Mouse (Mus musculus) heart, embryonic 12.5 days (tissue): ENCODE results near the gene Rptn. TPM values are rescaled to one million over a fixed set of nuclear protein-coding genes. Genes with fewer than 3 reads are reported as not detected.

ENCODE experiments used
- microRNA-seq: library from miRNA; unstranded; fragments of <30 nt; microRNA quantifications from one replicate; pipeline ENCODE4, GENCODE M21; 2017
- polyA plus RNA-seq: library from polyadenylated mRNA; unstranded; fragments of >200 nt; fragmentation: Nextera tagmentation; extraction: Ambion mirVana; gene quantifications from 2 replicates; pipeline ENCODE4 v1.2.1, GENCODE M21; 2016

Gene Rptn
- polyA plus RNA-seq, 1 experiment from 2014 or later = not detected

Small RNA genes lying within 50 kb of the gene (microRNA-seq; reads per million reads assigned to microRNA genes)
- gene Gm22752 = not detected
- not detected for gene Gm44353

Other genes with a start within 250 kb of the Rptn start
- not detected in 2 replicates for gene Crnn, start 248.9 kb upstream of the Rptn start, polyA plus RNA-seq
- gene Flg2, start 196.4 kb upstream of the Rptn start, polyA plus RNA-seq = not detected in 2 replicates
- gene Flg, start 120.2 kb upstream of the Rptn start, polyA plus RNA-seq = not detected in 2 replicates
- gene Hrnr, start 74.0 kb upstream of the Rptn start, polyA plus RNA-seq = not detected in 2 replicates
- 0.76 and 0.93 TPM in 2 replicates for gene Tchh, start 48.6 kb downstream of the Rptn start, polyA plus RNA-seq
- gene Tchhl1, start 75.1 kb downstream of the Rptn start, polyA plus RNA-seq = not detected in 2 replicates
- gene S100a11, start 126.8 kb downstream of the Rptn start, polyA plus RNA-seq = 860 and 874 TPM in 2 replicates
- 186 and 199 TPM in 2 replicates for gene S100a10, start 161.4 kb downstream of the Rptn start, polyA plus RNA-seq